Mouse (Mus musculus) megakaryocyte-erythroid progenitor cell, adult 5-6 weeks (primary cell): Measurements from ENCODE around the gene Rasl10b. TPM values are rescaled to one million over a fixed set of nuclear protein-coding genes. Genes with fewer than 3 reads are reported as not detected.

Experiments used
- ATAC-seq: replicated peaks from 2 replicates; pipeline ENCODE4 v1.8.0; 2016; ENCODE audit warnings: mild to moderate bottlenecking, inconsistent platforms; ENCODE audit not compliant: severe bottlenecking, poor library complexity, low FRiP score, low TSS enrichment
- total RNA-seq, 2 experiments: library from RNA; stranded (forward) in 1 of 2; stranded (reverse) in 1 of 2; fragments of 200-1000, 215-1000 nt in 1 of 2; fragments of >200 nt in 1 of 2; fragmentation: Nextera tagmentation in 1 of 2; gene quantifications; 2 replicates each; pipeline ENCODE4 v1.2.3; 2014 to 2017

The Rasl10b gene
- total RNA-seq, 2 experiments from 2014 or later: 0.19 TPM; not detected in 1

DNA sequence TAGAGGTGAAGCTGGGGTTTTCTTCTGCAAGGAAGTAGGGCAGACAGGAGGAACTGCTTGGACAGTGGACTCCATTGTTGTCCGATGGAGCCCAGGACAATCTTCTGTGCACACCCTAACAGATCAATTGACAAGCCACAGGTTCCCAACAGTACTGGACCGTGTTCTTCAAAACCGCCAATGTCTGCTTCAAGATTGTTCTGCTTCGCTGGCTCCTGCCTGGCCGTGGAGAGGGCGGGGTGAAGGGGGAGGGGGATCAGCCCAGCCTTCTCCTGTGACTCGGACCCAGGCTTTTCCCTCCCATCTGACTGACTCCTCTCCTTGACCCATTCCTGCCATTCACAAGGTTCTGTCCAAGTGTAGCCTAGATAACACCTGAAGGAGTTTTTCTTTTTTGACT is 48.3 kb downstream of the Rasl10b start:
- no peak for ATAC-seq

DNA sequence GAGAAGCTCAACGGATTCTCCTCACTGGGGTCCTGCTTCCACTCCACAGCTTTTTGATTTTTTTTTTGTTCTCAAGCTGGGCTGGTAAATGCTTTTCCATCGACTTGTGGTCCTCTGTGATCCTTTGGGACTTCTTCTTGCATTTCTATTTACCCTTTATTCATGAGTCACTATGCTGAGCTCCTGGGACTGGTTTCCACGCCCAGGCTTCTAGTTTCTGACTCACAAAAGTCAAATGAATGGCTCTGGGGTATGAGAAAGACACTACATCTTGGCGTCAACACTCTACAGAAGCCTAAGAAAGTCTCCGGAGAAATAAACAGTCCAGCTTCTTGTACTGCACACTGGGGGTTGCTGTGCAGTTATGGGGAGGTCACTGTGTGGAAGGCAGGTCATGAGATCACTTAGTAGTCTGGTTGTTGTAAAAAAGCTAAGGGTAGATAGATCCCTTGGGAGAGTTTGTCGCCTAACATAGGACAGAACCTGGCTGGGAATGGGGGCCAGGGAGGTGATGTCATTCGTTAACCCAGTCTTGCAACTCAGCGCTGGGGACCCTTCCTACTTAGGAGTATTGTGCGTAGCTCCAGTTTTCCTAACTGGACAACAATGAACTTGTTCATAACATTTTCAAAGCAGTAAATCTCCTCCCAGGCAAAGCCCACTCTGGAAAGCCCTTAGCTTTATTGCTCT is 49.1 kb downstream of the Rasl10b start:
- no peak for ATAC-seq

DNA sequence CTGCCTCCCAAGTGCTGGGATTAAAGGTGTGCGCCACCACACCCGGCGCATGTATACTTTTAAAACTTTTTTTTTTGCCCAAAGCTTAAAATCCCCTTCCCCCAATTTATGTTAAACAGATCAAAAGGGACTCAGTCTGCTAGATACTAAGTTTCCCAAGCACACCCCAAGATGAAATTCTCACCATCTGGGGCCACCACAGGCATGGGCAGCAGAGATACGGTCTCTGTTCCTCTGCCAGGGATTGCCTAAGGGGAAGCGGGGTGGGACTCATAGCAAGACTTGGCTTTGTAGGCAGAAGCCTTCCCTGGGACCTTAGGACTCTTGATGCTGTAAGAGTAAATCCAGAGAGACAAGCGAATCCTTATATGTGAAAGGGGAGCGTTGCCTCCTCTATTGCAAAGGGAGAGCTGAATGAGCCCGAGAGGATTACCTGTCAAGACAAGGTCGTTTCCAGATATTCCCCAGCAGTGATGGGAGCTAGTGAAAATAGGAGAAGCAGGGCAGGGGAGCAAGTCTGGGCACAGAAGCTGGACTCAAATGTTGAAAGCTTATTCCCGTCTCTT is 52.6 kb downstream of the Rasl10b start:
- ATAC-seq: no peak

DNA sequence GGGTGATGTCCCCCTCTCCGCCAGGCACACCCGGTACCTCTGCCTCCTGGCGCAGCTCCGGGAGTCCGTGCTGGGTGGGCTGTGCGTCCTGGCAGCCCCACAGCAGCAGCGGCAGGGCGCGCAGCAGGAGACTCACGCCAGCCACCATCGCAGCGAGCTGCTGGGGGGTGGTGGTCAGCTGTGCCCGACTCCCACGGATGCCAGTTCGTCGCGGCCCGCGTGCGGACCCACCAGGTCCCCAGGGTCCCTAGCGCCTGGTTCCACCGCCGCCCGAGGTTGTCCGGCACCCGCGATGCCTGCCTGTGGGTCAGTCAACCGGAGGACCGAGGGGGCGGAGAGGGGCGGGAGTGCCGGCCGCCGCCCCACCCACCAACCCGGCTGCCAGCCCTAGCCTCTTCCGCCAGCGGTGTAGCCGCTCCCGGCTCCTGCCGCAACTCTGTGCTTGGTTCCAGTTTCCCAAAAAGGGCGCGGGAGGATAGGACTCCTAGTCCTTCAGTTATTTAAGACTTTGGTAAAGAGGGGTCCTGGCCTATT is 53.8 kb downstream of the Rasl10b start, which contains the start of gene Mmp28:
Gene Mmp28 (minus strand): TSS at position 361 of the 534 bp plus-strand sequence.
- peak; percentile 19; the same call in 1 of the 2 replicates for ATAC-seq

DNA sequence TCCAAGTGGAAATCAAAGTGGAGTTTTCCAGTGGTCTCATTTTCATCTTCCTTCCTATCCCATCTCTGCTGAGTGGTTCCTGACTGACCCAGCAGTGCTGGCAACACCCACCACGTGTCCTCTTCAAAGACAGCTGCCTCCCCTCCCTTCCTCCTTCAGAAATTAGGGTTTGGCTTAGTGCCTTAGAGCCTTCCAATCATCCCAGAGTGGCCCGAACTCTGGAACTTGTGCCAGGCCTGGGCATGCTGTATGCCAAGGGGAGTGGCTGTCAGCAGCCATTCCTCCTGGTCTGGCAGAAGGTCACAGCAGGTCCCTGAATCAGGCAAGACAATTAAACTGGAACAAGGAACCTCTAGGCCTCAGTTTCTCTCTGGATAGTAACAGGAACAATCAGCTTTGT is 57.0 kb downstream of the Rasl10b start:
- ATAC-seq: no peak

DNA sequence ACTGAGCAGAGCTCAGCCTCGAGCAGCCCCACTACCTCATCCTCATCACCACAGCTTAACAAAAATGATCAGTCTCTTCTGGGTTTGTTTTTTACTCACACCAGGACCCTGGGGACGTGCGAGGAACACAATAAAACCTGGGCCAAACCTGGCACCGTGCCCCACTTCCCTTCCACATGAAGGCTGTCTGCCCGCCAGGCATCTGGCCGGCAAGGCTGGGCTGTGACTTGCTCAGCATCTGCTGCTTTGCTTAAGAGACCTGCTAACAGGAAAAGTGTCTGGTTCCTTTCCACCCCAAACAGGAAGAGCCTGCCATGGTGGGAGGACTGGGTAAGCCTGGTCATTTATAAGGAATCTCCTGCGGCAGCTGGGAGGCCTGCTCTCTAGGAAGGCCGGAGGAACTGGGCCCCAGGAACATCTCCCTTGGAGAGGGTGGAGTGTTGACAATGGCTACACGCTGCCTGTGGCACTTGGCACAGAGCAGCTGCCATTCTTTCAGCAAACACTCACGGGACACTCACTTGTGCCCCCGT is 58.2 kb downstream of the Rasl10b start:
- 0 out of 2 replicates have a peak, but pooled peaks have one; percentile 23 for ATAC-seq

DNA sequence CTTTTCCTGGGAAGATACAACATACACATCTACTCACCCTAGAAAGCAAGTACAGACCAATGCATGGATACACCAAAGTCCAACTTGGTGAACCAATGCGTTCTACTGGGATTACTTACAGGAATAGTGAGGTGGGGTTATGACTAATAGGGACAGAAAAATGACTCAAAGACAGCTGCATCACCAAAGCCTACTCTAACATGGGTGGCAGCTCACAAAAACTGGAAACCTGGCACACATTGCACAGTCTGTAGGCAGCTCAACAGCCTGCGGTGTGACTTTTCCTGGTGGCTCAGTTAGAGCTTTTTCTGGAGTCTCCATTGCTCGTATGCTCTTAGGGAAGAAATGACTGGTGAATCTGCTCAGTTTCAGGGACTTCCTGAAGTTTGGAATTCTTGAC is 59.8 kb downstream of the Rasl10b start:
- no peak for ATAC-seq

Other genes with a start within 250 kb of the Rasl10b start
- 2.2 TPM in 1 of 2 replicates, not detected in the other for gene Slfn4, start 234.0 kb upstream of the Rasl10b start, total RNA-seq (2014; fragmentation: Nextera tagmentation)
- 0.19 and 0.28 TPM in 2 replicates for gene Slfn4, start 234.0 kb upstream of the Rasl10b start, total RNA-seq (2017)
- gene Slfn3, start 217.8 kb upstream of the Rasl10b start, total RNA-seq (2014; fragmentation: Nextera tagmentation): 15.3 and 24.2 TPM in 2 replicates
- 33.5 and 38.0 TPM in 2 replicates for gene Slfn3, start 217.8 kb upstream of the Rasl10b start, total RNA-seq (2017)
- gene Slfn14, start 122.4 kb upstream of the Rasl10b start, total RNA-seq (2014; fragmentation: Nextera tagmentation): not detected in 2 replicates
- gene Slfn14, start 122.4 kb upstream of the Rasl10b start, total RNA-seq (2017): 0.28 TPM in 1 of 2 replicates, not detected in the other
- gene Ap2b1, start 110.1 kb upstream of the Rasl10b start, total RNA-seq (2014; fragmentation: Nextera tagmentation): 74.0 and 74.2 TPM in 2 replicates
- gene Ap2b1, start 110.1 kb upstream of the Rasl10b start, total RNA-seq (2017): 61.2 and 65.4 TPM in 2 replicates
- 7.6 and 10.1 TPM in 2 replicates for gene Pex12, start 106.6 kb upstream of the Rasl10b start, total RNA-seq (2014; fragmentation: Nextera tagmentation)
- 9.5 and 9.6 TPM in 2 replicates for gene Pex12, start 106.6 kb upstream of the Rasl10b start, total RNA-seq (2017)
- not detected in 2 replicates for gene Gas2l2, start 20.3 kb downstream of the Rasl10b start, total RNA-seq (2014; fragmentation: Nextera tagmentation)
- not detected in 2 replicates for gene Gas2l2, start 20.3 kb downstream of the Rasl10b start, total RNA-seq (2017)
- gene 1700020L24Rik, start 28.5 kb downstream of the Rasl10b start, total RNA-seq (2014; fragmentation: Nextera tagmentation): 2.6 TPM in 1 of 2 replicates, not detected in the other
- gene 1700020L24Rik, start 28.5 kb downstream of the Rasl10b start, total RNA-seq (2017): not detected in 2 replicates
- gene Mmp28, start 53.9 kb downstream of the Rasl10b start, total RNA-seq (2014; fragmentation: Nextera tagmentation): 0.37 TPM in 1 of 2 replicates, not detected in the other
- gene Mmp28, start 53.9 kb downstream of the Rasl10b start, total RNA-seq (2017): 0.19 and 0.42 TPM in 2 replicates
- 60.9 and 72.5 TPM in 2 replicates for gene Taf15, start 63.9 kb downstream of the Rasl10b start, total RNA-seq (2014; fragmentation: Nextera tagmentation)
- gene Taf15, start 63.9 kb downstream of the Rasl10b start, total RNA-seq (2017): 24.0 and 32.8 TPM in 2 replicates
- gene Heatr9, start 113.0 kb downstream of the Rasl10b start, total RNA-seq (2014; fragmentation: Nextera tagmentation): not detected in 2 replicates
- not detected in 2 replicates for gene Heatr9, start 113.0 kb downstream of the Rasl10b start, total RNA-seq (2017)
- 8.9 and 46.6 TPM in 2 replicates for gene Ccl5, start 121.4 kb downstream of the Rasl10b start, total RNA-seq (2014; fragmentation: Nextera tagmentation)
- 5.6 and 32.4 TPM in 2 replicates for gene Ccl5, start 121.4 kb downstream of the Rasl10b start, total RNA-seq (2017)
- not detected in 2 replicates for gene Ccl9, start 169.5 kb downstream of the Rasl10b start, total RNA-seq (2014; fragmentation: Nextera tagmentation)
- 0.70 and 10.4 TPM in 2 replicates for gene Ccl9, start 169.5 kb downstream of the Rasl10b start, total RNA-seq (2017)
- not detected in 2 replicates for gene Ccl6, start 183.9 kb downstream of the Rasl10b start, total RNA-seq (2014; fragmentation: Nextera tagmentation)
- gene Ccl6, start 183.9 kb downstream of the Rasl10b start, total RNA-seq (2017): 0.84 and 4.1 TPM in 2 replicates
- gene Rpl9-ps1, start 236.5 kb downstream of the Rasl10b start, total RNA-seq (2014; fragmentation: Nextera tagmentation): not detected in 2 replicates
- not detected in 2 replicates for gene Rpl9-ps1, start 236.5 kb downstream of the Rasl10b start, total RNA-seq (2017)
- gene Ccl3, start 240.2 kb downstream of the Rasl10b start, total RNA-seq (2014; fragmentation: Nextera tagmentation): not detected in 2 replicates
- gene Ccl3, start 240.2 kb downstream of the Rasl10b start, total RNA-seq (2017): 13.6 and 17.1 TPM in 2 replicates